Mouse (Mus musculus): ENCODE measurements around the gene Gm20696.

Gene Gm20696

GRCm38 (mm10) chr6:99380146-99380545, 286.5 kb downstream of the Gm20696 start:
- no peak for DNase-seq

DNA sequence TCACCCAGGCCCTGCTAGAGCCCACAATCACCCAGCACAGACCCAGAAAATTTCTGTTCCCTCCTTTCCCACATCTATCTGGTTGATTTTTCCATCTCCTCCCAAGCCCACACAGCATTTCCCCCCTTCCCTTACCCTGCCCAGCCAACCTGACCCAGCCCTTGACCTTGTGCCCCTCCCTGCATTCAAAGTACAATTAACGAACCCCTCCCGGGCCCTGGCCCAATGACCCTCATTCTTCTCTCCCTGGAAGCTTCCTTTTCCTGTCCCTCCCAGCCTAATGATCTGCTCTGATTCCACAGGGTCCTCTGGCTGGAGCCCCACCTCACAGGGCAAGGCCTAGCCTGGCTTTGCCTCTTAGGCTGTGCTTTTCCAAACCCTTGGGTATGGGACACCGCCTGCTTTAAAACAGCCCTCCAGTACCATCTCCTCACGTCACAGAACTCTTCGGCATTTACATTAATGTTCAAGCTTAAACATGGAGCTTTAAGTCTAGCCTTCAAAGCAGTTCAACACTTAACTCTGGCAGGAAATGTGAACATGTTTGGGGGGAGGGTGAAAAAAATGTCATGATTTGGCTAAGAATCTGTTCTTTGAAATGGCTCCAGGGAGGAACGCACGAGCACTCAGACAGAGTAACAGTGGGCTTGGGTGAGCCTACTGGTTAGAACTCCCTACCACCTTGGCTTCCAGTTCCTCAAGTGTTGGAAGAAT, 287.4 kb downstream of the Gm20696 start:
- DNase-seq, result peak; percentile 65 to 76

DNA sequence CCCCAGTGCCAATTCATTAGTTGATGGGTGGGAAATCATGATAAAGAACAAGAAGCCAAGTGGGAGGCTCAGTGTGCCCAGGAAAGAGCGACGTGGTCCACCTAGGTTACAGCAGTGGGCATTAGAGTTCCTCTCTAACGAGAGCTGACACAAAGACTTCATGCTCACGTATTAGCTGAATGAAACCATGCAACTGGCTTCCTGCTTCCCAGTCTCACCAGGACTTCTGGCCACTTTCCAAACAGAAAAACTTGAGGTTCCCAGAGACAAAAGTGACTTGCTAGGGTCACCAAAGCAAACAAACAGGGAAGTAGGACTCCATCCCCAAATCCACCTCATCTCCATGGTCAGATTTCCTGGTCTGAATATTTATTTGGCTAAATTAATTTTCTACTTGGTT, 288.9 kb downstream of the Gm20696 start:
- DNase-seq, result peak in 1 of 2 experiments; percentile 12

- no peak for DNase-seq
Measured at GRCm38 (mm10) chr6:99377131-99377530, 289.5 kb downstream of the Gm20696 start.

DNA sequence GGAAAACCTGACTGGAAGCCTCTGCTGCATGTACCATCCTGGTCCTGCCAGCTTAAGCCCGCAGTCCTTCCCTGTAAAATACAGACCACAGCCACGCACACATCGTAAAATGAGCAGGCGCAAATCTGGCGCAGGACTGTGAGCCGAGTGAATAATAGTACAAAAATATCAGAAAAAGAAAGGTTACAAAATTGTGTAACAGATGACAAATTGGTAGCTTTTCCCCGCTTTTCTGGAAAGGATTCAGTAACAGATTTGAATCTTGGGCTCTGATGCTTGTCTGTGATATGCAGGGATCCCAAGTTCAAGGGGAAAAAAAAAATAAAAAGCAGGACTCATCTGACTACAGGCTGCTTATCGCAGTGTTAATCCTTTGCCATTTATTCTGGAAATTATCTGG, 289.9 kb downstream of the Gm20696 start:
- DNase-seq, result no peak

- peak; percentile 35 to 60 for DNase-seq
Measured at GRCm38 (mm10) chr6:99375865-99376264, 290.7 kb downstream of the Gm20696 start.

DNA sequence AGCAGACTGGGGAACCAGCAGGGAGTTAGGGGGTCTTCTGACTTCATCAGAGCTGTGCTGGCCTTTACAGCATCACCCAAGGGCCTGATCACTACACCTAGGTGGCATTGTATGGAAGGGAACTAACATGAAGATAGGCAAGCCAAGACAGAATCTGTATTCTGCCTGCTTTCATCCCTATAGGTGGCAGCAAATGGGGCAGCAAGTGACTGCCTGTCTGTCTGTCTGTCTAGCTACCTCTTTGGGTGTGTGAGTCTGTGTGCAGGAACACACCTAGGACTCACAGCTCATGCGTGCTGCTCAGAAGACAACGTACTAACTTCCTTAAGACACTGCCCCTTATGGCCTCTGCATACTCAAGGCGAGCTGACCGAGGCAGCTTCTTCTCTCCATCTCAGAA, 291.2 kb downstream of the Gm20696 start:
- no peak for DNase-seq

DNA sequence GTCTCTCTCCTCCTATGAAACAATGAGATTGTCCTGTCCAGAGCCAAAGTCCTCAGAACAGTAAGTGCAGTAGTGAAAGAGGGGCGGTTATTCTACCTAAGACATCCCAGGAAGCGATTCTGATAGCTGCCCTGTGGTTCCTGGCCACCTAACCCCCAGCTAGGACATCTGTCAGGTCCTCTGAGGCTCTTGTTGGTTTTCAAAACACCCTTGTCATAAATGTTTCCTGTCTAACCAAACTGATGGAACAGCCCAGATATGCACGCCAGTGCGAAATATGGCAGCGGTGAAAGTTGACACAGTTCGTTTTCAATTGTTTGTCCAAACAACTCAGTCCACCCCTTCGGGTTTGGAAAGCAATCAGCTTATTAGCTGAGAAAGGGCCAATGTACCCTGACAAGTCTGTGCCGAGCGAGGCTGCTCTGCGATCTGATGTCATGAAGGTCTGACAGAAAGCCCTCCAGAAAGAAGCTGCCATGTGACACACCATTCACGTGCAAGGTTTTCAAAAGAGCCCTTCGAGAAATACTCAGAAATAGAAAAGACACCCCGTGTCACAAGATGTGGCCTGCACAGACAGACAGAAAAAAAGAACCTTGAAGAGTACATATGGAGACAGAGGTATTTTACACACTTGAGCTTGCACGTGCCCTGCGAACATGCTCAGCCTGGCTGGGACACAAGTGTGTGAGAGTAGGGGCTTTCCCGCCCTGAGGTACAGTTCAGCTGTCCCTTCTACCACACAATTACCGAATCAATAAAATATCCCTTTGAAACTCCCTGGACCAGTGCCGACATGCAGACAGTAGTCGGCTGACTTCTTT, 291.9 kb downstream of the Gm20696 start:
- peak; percentile 25 to 42 for DNase-seq

- DNase-seq, result no peak
Measured at GRCm38 (mm10) chr6:99372427-99372826, 294.2 kb downstream of the Gm20696 start.

- DNase-seq, result no peak
Measured at GRCm38 (mm10) chr6:99372016-99372415, 294.6 kb downstream of the Gm20696 start.

DNA sequence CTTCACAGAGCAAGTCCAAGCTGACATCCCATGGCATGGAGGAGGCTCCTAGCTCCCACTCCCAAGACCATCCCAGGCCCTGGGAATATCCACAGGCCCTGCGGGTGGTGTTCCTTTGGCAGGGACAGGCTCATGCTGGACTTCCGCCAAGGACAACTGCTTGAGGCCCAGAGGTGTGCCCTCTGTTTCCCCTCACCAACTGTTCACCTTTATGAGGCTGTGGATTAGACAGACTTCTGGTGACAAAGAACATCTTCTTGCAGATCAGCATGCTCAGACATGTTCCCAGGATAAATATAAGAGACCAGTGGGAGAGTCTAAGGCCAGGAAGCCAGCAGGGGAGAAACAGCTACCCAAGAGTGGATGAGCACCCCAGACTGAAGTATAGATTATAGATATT, 296.7 kb downstream of the Gm20696 start:
- peak in 1 of 2 experiments; percentile 11 for DNase-seq

GRCm38 (mm10) chr6:99369156-99369555, 297.4 kb downstream of the Gm20696 start:
- DNase-seq, result no peak

- DNase-seq, result no peak
Measured at GRCm38 (mm10) chr6:99368118-99368753, 298.4 kb downstream of the Gm20696 start.

DNA sequence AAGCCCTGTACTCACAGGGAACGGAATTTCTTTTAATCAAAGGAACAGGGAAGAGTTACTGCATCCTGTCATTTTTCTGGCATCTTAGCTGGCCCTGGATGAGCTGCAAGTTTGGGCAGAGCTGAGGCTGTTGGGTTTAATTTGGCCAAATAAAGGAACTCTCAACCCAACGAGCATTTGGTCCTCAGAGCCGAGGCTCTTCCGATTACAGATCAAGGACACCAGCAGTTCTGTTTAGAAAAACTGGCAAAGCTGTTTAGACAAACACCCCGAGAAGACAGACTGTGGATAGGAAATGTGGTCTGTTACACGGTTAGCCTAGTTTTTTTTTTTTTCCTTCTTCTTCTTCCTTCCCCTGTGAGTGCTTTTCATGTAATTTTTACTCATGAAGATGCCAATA, 302.1 kb downstream of the Gm20696 start:
- DNase-seq, result peak in 1 of 2 experiments; percentile 17

DNA sequence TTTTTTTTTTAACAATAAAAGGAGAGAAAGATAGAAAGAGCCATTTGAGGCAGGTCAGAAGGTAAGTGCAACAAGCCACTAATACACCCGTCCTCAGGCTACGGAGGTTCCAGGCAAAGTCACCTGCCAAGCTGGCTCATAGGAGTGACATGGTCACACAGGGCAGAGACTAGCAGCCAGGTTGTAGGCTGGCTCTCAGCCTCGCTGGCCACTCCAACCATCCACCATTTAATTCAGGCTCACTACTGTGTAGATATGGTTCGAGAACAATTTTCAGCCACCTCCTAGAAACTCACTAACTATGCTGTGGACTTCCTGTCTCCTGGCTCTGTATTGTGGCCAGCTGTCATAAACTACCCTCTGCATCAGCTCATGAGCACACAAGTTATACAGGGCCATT, 306.0 kb downstream of the Gm20696 start:
- no peak for DNase-seq

- DNase-seq, result no peak
Measured at GRCm38 (mm10) chr6:99359765-99360499, 306.7 kb downstream of the Gm20696 start.

DNA sequence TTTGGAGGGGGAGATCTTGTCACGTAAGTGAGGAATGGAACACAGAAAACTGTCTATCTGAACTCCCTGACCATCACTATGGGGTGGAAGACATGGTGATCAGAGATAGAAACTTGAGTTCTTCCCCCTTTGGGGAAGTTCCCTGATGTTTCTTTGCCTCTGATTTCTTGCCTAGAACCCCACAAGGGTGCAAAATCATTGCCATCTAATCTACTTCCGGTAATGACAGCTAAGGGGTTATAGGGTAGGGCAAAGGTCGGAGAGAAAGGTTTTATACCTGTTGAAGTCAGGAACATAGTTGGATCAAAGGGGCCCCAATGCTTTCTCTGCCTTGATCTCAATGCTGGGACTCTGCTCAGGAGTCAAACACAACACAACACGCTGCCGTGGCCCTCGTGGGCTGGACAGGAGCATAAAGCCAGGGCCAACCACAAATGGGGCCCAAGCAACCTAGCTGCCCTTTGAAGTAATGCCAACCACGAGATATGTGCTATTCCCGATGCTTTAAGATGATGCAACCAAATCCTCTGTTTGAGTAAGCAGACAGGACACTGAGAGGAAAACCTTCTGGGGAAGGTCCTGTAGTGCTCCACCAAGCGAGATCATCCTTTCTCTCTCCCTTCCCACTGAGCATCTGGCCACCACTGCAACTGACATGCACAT, 307.4 kb downstream of the Gm20696 start:
- DNase-seq, result no peak

DNA sequence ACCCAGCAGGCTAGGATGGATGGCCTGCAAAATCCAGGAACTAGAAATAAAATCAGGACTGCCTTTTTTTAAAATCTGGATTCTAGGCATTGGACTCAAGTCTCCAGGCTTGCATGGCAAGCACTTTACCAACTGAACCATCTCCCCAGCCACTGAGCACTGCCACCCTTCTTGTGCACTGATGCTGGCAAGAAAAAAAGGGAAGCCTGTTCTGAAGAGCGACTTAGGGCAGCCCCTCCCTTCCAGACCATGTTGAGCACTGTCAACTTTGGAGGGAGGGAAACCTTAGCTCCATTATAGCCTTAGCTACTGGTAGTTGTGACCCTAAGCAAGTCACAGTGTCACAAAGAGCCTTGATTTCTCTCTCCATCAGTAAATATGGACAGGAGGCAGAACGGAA, 308.7 kb downstream of the Gm20696 start:
- DNase-seq, result no peak

DNA sequence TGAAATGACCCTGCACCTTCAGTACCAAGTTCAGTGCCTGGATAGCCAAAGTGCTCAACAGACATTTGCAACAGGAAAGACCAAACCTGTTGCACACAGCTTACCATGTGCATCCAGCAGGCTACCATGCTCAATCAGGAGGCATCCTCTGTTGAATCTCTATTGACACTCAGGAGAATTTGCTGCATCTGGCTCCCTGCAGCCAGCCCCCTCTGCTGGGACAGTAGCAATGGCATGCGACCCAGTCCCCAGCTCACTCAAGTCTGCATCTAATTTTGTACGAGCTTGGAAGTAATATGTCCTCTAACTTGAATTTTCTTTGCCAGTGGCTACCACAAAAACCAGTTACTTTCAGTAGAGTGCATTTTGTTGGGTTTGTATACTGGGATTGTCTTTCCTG, 312.3 kb downstream of the Gm20696 start:
- DNase-seq, result no peak

- DNase-seq, result no peak
Measured at GRCm38 (mm10) chr6:99353441-99353840, 313.2 kb downstream of the Gm20696 start.

GRCm38 (mm10) chr6:99350566-99350965, 316.0 kb downstream of the Gm20696 start:
- no peak for DNase-seq

DNA sequence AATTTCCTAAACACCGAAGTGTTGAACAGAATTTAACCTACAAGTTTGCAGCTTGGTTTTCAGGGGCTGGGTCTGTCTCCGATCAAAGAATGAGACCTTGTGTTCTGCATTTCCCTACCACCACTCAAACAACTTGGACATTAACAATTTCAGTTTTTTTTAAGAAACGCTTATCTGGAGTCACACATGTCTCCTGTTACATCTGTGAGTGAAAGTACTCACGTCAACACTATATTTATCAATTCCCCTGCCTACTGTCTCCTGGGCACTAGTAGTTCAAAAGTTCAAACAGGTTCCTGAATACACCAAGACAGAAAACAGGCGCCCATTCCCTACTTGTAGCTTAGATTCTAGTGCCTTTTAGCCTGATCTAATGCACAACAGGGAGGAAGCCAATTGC, 316.4 kb downstream of the Gm20696 start:
- DNase-seq, result no peak
